Mouse (Mus musculus) liver, embryonic 16.5 days (tissue): ENCODE measurements around the gene Zeb2. TPM values are rescaled to one million over a fixed set of nuclear protein-coding genes. Genes with fewer than 3 reads are reported as not detected.

Experiments
- ATAC-seq: fragments of 200-750 bp; cut with Nextera tagmentation; 2 replicates; pipeline ENCODE4 v1.8.0; 2017; ENCODE audit warnings: low read depth, mild to moderate bottlenecking, moderate number of reproducible peaks, moderate library complexity
- H3K27ac ChIP-seq: fragments of 300-500 bp; sonication (generic); 2 replicates; pipeline ENCODE4 v1.5.1; 2014; ENCODE audit warnings: mild to moderate bottlenecking, low read length
- H3K27me3 ChIP-seq: fragments of 300-500 bp; sonication (generic); 2 replicates; pipeline ENCODE4 v1.6.1; 2014; ENCODE audit warnings: low read depth, low read length, mixed read lengths; ENCODE audit not compliant: control insufficient read depth, insufficient read depth
- H3K36me3 ChIP-seq: fragments of 300-500 bp; sonication (generic); 2 replicates; pipeline ENCODE4 v1.6.1; 2014; ENCODE audit warnings: mild to moderate bottlenecking; ENCODE audit not compliant: control insufficient read depth, insufficient read depth
- H3K4me1 ChIP-seq: fragments of 300-500 bp; sonication (generic); 2 replicates; pipeline ENCODE4 v1.6.1; 2014; ENCODE audit warnings: low read depth, low read length, mixed read lengths; ENCODE audit not compliant: control insufficient read depth
- H3K4me2 ChIP-seq: fragments of 300-500 bp; sonication (generic); 2 replicates; pipeline ENCODE4 v1.6.1; 2014; ENCODE audit warnings: low read depth, low read length, mixed read lengths
- H3K4me3 ChIP-seq: fragments of 300-500 bp; sonication (generic); 2 replicates; pipeline ENCODE4 v1.5.1; 2014; ENCODE audit warnings: low read depth, mild to moderate bottlenecking, low read length
- H3K9ac ChIP-seq: fragments of 300-500 bp; sonication (generic); 2 replicates; pipeline ENCODE4 v1.6.1; 2014; ENCODE audit warnings: low read depth, low read length
- H3K9me3 ChIP-seq: fragments of 300-500 bp; sonication (generic); replicated peaks from 2 replicates; pipeline ENCODE4 v1.6.1; 2016; ENCODE audit warnings: low read length; ENCODE audit not compliant: control insufficient read depth
- WGBS: fragments of 180-500 bp; shearing (Covaris S2); extraction: QIAGEN DNeasy Blood & Tissue Kit; methylation state at CpG from one replicate; pipeline ENCODE4 v1.1.7; 2014; ENCODE audit not compliant: insufficient replicate concordance; 5-methylcytosine and 5-hydroxymethylcytosine counted together
- polyA plus RNA-seq: library from polyadenylated mRNA; unstranded; fragments of >200 nt; fragmentation: Nextera tagmentation; extraction: Ambion mirVana; gene quantifications from 2 replicates; pipeline ENCODE4 v1.2.1, GENCODE M21; 2015

Gene Zeb2
- polyA plus RNA-seq, 1 experiment from 2014 or later: 12.1 TPM

- peaks cover 20% of the 10 kb centered on the region for H3K4me1 ChIP-seq
- H3K4me3 ChIP-seq: no peak overlapping the region
- no peak overlapping the region for H3K4me2 ChIP-seq
- no peaks in the 10 kb centered on the region for H3K27me3 ChIP-seq
- H3K36me3 ChIP-seq: no peaks in the 10 kb centered on the region
- no peaks in the 10 kb centered on the region for H3K9me3 ChIP-seq
- WGBS: 54% methylated on average over 2 of the region's 2 CpGs
- H3K27ac ChIP-seq: no peak overlapping the region
- no peak overlapping the region for H3K9ac ChIP-seq
- peak; percentile 81 for ATAC-seq
These were observed 148.0 kb downstream of the Zeb2 start for GRCm38 (mm10) chr2:44969226-44969625.

- ATAC-seq: no peak
- 70% methylated on average over 2 of the region's 2 CpGs for WGBS
- H3K9ac ChIP-seq: no peak overlapping the region
- H3K27me3 ChIP-seq: no peaks in the 10 kb centered on the region
- no peaks in the 10 kb centered on the region for H3K9me3 ChIP-seq
- H3K4me2 ChIP-seq: no peak overlapping the region
- H3K4me3 ChIP-seq: no peak overlapping the region
- no peak overlapping the region for H3K27ac ChIP-seq
- no peaks in the 10 kb centered on the region for H3K36me3 ChIP-seq
- peaks cover 17% of the 10 kb centered on the region for H3K4me1 ChIP-seq
These were observed 151.2 kb downstream of the Zeb2 start for GRCm38 (mm10) chr2:44965834-44966555.

- ATAC-seq: 0 out of 2 replicates have a peak, but pooled peaks have one; percentile 9
- no peaks in the 10 kb centered on the region for H3K36me3 ChIP-seq
- H3K27me3 ChIP-seq: no peaks in the 10 kb centered on the region
- peaks cover 2% of the 10 kb centered on the region; the same call in 1 of the 2 replicates for H3K4me1 ChIP-seq
- H3K9ac ChIP-seq: no peak overlapping the region
- 52% methylated on average over 5 of the region's 5 CpGs for WGBS
- no peak overlapping the region for H3K4me3 ChIP-seq
- no peaks in the 10 kb centered on the region for H3K9me3 ChIP-seq
- no peak overlapping the region for H3K27ac ChIP-seq
- no peak overlapping the region for H3K4me2 ChIP-seq
These were observed 154.6 kb downstream of the Zeb2 start for GRCm38 (mm10) chr2:44962620-44963019.

- 74% methylated on average over 4 of the region's 4 CpGs for WGBS
- no peak overlapping the region for H3K4me3 ChIP-seq
These were observed 156.0 kb downstream of the Zeb2 start for GRCm38 (mm10) chr2:44961192-44961591.

GRCm38 (mm10) chr2:44960561-44960960, 156.6 kb downstream of the Zeb2 start:
- Histone ChIP-seq H3K9me3 (no peaks in the 10 kb centered on the region), H3K4me2 (no peak overlapping the region), H3K4me1 (peaks cover 7% of the 10 kb centered on the region), H3K36me3 (no peaks in the 10 kb centered on the region), H3K27me3 (no peaks in the 10 kb centered on the region), H3K4me3 (no peak overlapping the region), H3K9ac (no peak overlapping the region), H3K27ac (0 out of 2 replicates have a peak overlapping the region, but pooled peaks have one; percentile 15)
- WGBS: 26% methylated on average over 3 of the region's 3 CpGs
- ATAC-seq: no peak

More at GRCm38 (mm10) chr2:44961192-44961591, 156.0 kb downstream of the Zeb2 start:
- ATAC-seq: no peak
- Histone ChIP-seq H3K9ac (no peak overlapping the region), H3K27ac (no peak overlapping the region), H3K9me3 (no peaks in the 10 kb centered on the region), H3K36me3 (no peaks in the 10 kb centered on the region), H3K4me1 (peaks cover 2% of the 10 kb centered on the region; the same call in 1 of the 2 replicates), H3K27me3 (no peaks in the 10 kb centered on the region), H3K4me2 (no peak overlapping the region)

GRCm38 (mm10) chr2:44957329-44957797, 159.8 kb downstream of the Zeb2 start:
- H3K9ac ChIP-seq: no peak overlapping the region
- no peak overlapping the region for H3K27ac ChIP-seq
- 63% methylated on average over 1 of the region's 1 CpGs for WGBS
- no peak overlapping the region for H3K4me3 ChIP-seq
- H3K36me3 ChIP-seq: no peaks in the 10 kb centered on the region
- no peak overlapping the region for H3K4me2 ChIP-seq
- no peak for ATAC-seq
- H3K9me3 ChIP-seq: no peaks in the 10 kb centered on the region
- H3K27me3 ChIP-seq: no peaks in the 10 kb centered on the region
- peaks cover 19% of the 10 kb centered on the region for H3K4me1 ChIP-seq

GRCm38 (mm10) chr2:44956232-44956631, 161.0 kb downstream of the Zeb2 start:
- no peaks in the 10 kb centered on the region for H3K36me3 ChIP-seq
- H3K9me3 ChIP-seq: no peaks in the 10 kb centered on the region
- no peak overlapping the region for H3K9ac ChIP-seq
- ATAC-seq: no peak
- WGBS: 43% methylated on average over 3 of the region's 3 CpGs
- no peak overlapping the region for H3K4me2 ChIP-seq
- peak overlapping the region; percentile 34; the same call in 1 of the 2 replicates for H3K27ac ChIP-seq
- H3K27me3 ChIP-seq: no peaks in the 10 kb centered on the region
- H3K4me3 ChIP-seq: no peak overlapping the region
- peaks cover 21% of the 10 kb centered on the region for H3K4me1 ChIP-seq

- H3K4me3 ChIP-seq: no peak overlapping the region
- no peaks in the 10 kb centered on the region for H3K27me3 ChIP-seq
- ATAC-seq: peak; percentile 62
- H3K4me2 ChIP-seq: peak overlapping the region; percentile 33; the same call in 1 of the 2 replicates
- no peak overlapping the region for H3K9ac ChIP-seq
- no peaks in the 10 kb centered on the region for H3K9me3 ChIP-seq
- peaks cover 21% of the 10 kb centered on the region for H3K4me1 ChIP-seq
- WGBS: 23% methylated on average over 6 of the region's 6 CpGs
- H3K36me3 ChIP-seq: no peaks in the 10 kb centered on the region
- no peak overlapping the region; the same call in 1 of the 2 replicates for H3K27ac ChIP-seq
These were observed 161.7 kb downstream of the Zeb2 start for GRCm38 (mm10) chr2:44955506-44955905.

- H3K9me3 ChIP-seq: no peaks in the 10 kb centered on the region
- no peak overlapping the region for H3K4me3 ChIP-seq
- ATAC-seq: no peak
- no peaks in the 10 kb centered on the region for H3K27me3 ChIP-seq
- 58% methylated on average over 1 of the region's 1 CpGs for WGBS
- no peaks in the 10 kb centered on the region for H3K36me3 ChIP-seq
- H3K27ac ChIP-seq: no peak overlapping the region
- H3K4me1 ChIP-seq: peaks cover 21% of the 10 kb centered on the region
- H3K4me2 ChIP-seq: no peak overlapping the region
- H3K9ac ChIP-seq: no peak overlapping the region
These were observed 163.0 kb downstream of the Zeb2 start for GRCm38 (mm10) chr2:44954180-44954579.
